8 mouse cellular contexts compared by ENCODE assay signal in genomic region chr2:27043461-27043860, GRCm38 (mm10). TPM values are rescaled to one million over a fixed set of nuclear protein-coding genes. Genes with fewer than 3 reads are reported as not detected.
DNase-seq lines count a peak whose midpoint lies in the region; ATAC-seq and TF ChIP-seq lines count a peak whose summit lies in the region.

No protein-coding gene starts in this region.

- TF ChIP-seq POLR2A in brain, embryonic 14.5 days (IDR thresholded peaks at IDR 0.05; ENCODE audit: borderline replicate concordance, extremely low read depth, insufficient read depth, insufficient read length, poor library complexity, severe bottlenecking): no peak

- H3K4me1 ChIP-seq in forebrain, embryonic 13.5 days: no peaks in the 10 kb centered on the region
- no peaks in the 10 kb centered on the region for H3K4me1 ChIP-seq in heart, postnatal 0 days (ENCODE audit: control insufficient read depth, insufficient read depth)
- H3K4me1 ChIP-seq in liver, embryonic 14.5 days (replicated peaks; ENCODE audit: control insufficient read depth in 2 of 2, insufficient read depth in 2 of 2, low read length in 1 of 2): peaks cover 0 to 9% of the 10 kb centered on the region in 2 experiments; a peak in 2 of 4 replicates

- no peak overlapping the region for H3K4me3 ChIP-seq in forebrain, embryonic 13.5 days
- H3K4me3 ChIP-seq in heart, postnatal 0 days (ENCODE audit: low read depth, low read length): no peak overlapping the region
- H3K4me3 ChIP-seq in liver, embryonic 14.5 days (ENCODE audit: insufficient read depth in 1 of 2, low read depth in 2 of 2, low read length in 2 of 2): no peak overlapping the region

- no peaks in the 10 kb centered on the region for H3K9me3 ChIP-seq in forebrain, embryonic 13.5 days (replicated peaks)
- H3K9me3 ChIP-seq in heart, postnatal 0 days (replicated peaks; ENCODE audit: control insufficient read depth, low read length): no peaks in the 10 kb centered on the region
- H3K9me3 ChIP-seq in liver, embryonic 14.5 days (ENCODE audit: control insufficient read depth, low read length): no peaks in the 10 kb centered on the region

- H3K36me3 ChIP-seq in forebrain, embryonic 13.5 days (ENCODE audit: poor library complexity, severe bottlenecking): no peaks in the 10 kb centered on the region
- H3K36me3 ChIP-seq in heart, postnatal 0 days (replicated peaks; ENCODE audit: control insufficient read depth, insufficient read depth, low read length): no peaks in the 10 kb centered on the region
- no peaks in the 10 kb centered on the region for H3K36me3 ChIP-seq in liver, embryonic 14.5 days (replicated peaks; ENCODE audit: control insufficient read depth, insufficient read depth, low read depth)

- H3K4me2 ChIP-seq in forebrain, embryonic 13.5 days: no peak overlapping the region
- no peak overlapping the region for H3K4me2 ChIP-seq in heart, postnatal 0 days (ENCODE audit: low read depth, low read length)
- no peak overlapping the region for H3K4me2 ChIP-seq in liver, embryonic 14.5 days (ENCODE audit: low read depth)

- WGBS in forebrain, embryonic 13.5 days: 19% methylated on average over 3 of the region's 3 CpGs
- 11% methylated on average over 3 of the region's 3 CpGs for WGBS in heart, postnatal 0 days
- 22% methylated on average over 3 of the region's 3 CpGs for WGBS in liver, embryonic 14.5 days (ENCODE audit: insufficient replicate concordance)

- no peak overlapping the region for H3K9ac ChIP-seq in forebrain, embryonic 13.5 days
- no peak overlapping the region for H3K9ac ChIP-seq in heart, postnatal 0 days (replicated peaks; ENCODE audit: low read depth, low read length)
- H3K9ac ChIP-seq in liver, embryonic 14.5 days (replicated peaks): no peak overlapping the region

- DNase-seq in A20 (ENCODE audit: low read depth, low spot score): peak; percentile 75
- DNase-seq in brain, embryonic 14.5 days (ENCODE audit: low read depth): peak; percentile 89
- peak; percentile 81 for DNase-seq in heart, postnatal 0 days (ENCODE audit: low spot score)
- peak; percentile 90 to 94 for DNase-seq in kidney, postnatal 36 days
- DNase-seq in liver, embryonic 14.5 days (ENCODE audit: low read depth in 3 of 3, low spot score in 3 of 3): peak in 1 of 3 experiments; percentile 35
- peak; percentile 95 for DNase-seq in testis, postnatal 10 days (ENCODE audit: low spot score)

- no peak for TF ChIP-seq EP300 in heart, postnatal 0 days (IDR thresholded peaks at IDR 0.05; ENCODE audit: low read depth)
- no peak for TF ChIP-seq EP300 in liver, embryonic 14.5 days (IDR thresholded peaks at IDR 0.05; ENCODE audit: low read depth)

- ATAC-seq in forebrain, embryonic 13.5 days: peak; percentile 90
- peak; percentile 84 for ATAC-seq in heart, postnatal 0 days (ENCODE audit: insufficient read depth, low read depth)
- peak; percentile 50; the same call in 1 of the 2 replicates for ATAC-seq in liver, embryonic 14.5 days (ENCODE audit: insufficient read depth)
- 0 out of 2 replicates have a peak, but pooled peaks have one; percentile 21 for ATAC-seq in neutrophil, adult 5-6 weeks (ENCODE audit: extremely low read depth, insufficient number of reproducible peaks, low FRiP score, poor library complexity, severe bottlenecking)

- no peaks in the 10 kb centered on the region for H3K27me3 ChIP-seq in forebrain, embryonic 13.5 days
- H3K27me3 ChIP-seq in heart, postnatal 0 days (ENCODE audit: control insufficient read depth, insufficient read depth, low read length): no peaks in the 10 kb centered on the region
- H3K27me3 ChIP-seq in liver, embryonic 14.5 days (ENCODE audit: control insufficient read depth, insufficient read depth, low read length): no peaks in the 10 kb centered on the region

- peak; percentile 92 for TF ChIP-seq CTCF in brain, embryonic 14.5 days (IDR thresholded peaks at IDR 0.05; ENCODE audit: borderline replicate concordance, extremely low read depth, insufficient read depth, insufficient read length)
- peak; percentile 95 for TF ChIP-seq CTCF in heart, postnatal 0 days (IDR thresholded peaks at IDR 0.05; ENCODE audit: low read depth)
- TF ChIP-seq CTCF in liver, embryonic 14.5 days (IDR thresholded peaks at IDR 0.05; ENCODE audit: low read depth): peak; percentile 85

- no peak overlapping the region for H3K27ac ChIP-seq in forebrain, embryonic 13.5 days
- no peak overlapping the region for H3K27ac ChIP-seq in heart, postnatal 0 days (ENCODE audit: low read depth)
- no peak overlapping the region for H3K27ac ChIP-seq in liver, embryonic 14.5 days

RNA-seq across cellular contexts. Expression of gene Slc2a6, which starts 15.7 kb away (rescaled TPM):
- 7.2 and 8.2 TPM in 2 replicates for polyA plus RNA-seq in brain, embryonic 14.5 days (2012; rRNA removed)
- polyA plus RNA-seq in forebrain, embryonic 13.5 days (2015; fragmentation: Nextera tagmentation; extraction: Ambion mirVana): 2.0 and 2.6 TPM in 2 replicates
- 0.66 and 0.80 TPM in 2 replicates for total RNA-seq in heart, postnatal 0 days (2014; rRNA removed; ENCODE audit: low replicate concordance)
- polyA plus RNA-seq in heart, postnatal 0 days (2015; fragmentation: Nextera tagmentation; extraction: Ambion mirVana): 0.10 and 0.14 TPM in 2 replicates
- 0.12 and 0.17 TPM in 2 replicates for polyA plus RNA-seq in liver, embryonic 14.5 days (2012; rRNA removed)
- polyA plus RNA-seq in liver, embryonic 14.5 days (2014; fragmentation: Nextera tagmentation; extraction: Ambion mirVana): 0.20 TPM in 1 of 2 replicates, not detected in the other
- total RNA-seq in neutrophil, adult 5-6 weeks (2017): 82.6 and 87.3 TPM in 2 replicates

RNA-seq across cellular contexts. Expression of gene Mymk, which starts 28.5 kb away (rescaled TPM):
- 0.26 and 0.73 TPM in 2 replicates for polyA plus RNA-seq in brain, embryonic 14.5 days (2012; rRNA removed)
- not detected in 2 replicates for polyA plus RNA-seq in forebrain, embryonic 13.5 days (2015; fragmentation: Nextera tagmentation; extraction: Ambion mirVana)
- total RNA-seq in heart, postnatal 0 days (2014; rRNA removed; ENCODE audit: low replicate concordance): not detected in 2 replicates
- 0.08 and 0.10 TPM in 2 replicates for polyA plus RNA-seq in heart, postnatal 0 days (2015; fragmentation: Nextera tagmentation; extraction: Ambion mirVana)
- polyA plus RNA-seq in liver, embryonic 14.5 days (2012; rRNA removed): 0.03 TPM in 1 of 2 replicates, not detected in the other
- polyA plus RNA-seq in liver, embryonic 14.5 days (2014; fragmentation: Nextera tagmentation; extraction: Ambion mirVana): not detected in 2 replicates
- not detected in 2 replicates for total RNA-seq in neutrophil, adult 5-6 weeks (2017)

RNA-seq across cellular contexts. Expression of gene Cacfd1, which starts 33.7 kb away (rescaled TPM):
- polyA plus RNA-seq in brain, embryonic 14.5 days (2012; rRNA removed): 95.9 and 110 TPM in 2 replicates
- polyA plus RNA-seq in forebrain, embryonic 13.5 days (2015; fragmentation: Nextera tagmentation; extraction: Ambion mirVana): 115 and 125 TPM in 2 replicates
- total RNA-seq in heart, postnatal 0 days (2014; rRNA removed; ENCODE audit: low replicate concordance): 11.9 and 26.6 TPM in 2 replicates
- 34.6 and 37.3 TPM in 2 replicates for polyA plus RNA-seq in heart, postnatal 0 days (2015; fragmentation: Nextera tagmentation; extraction: Ambion mirVana)
- polyA plus RNA-seq in liver, embryonic 14.5 days (2012; rRNA removed): 11.0 and 11.8 TPM in 2 replicates
- 8.8 TPM in 2 replicates for polyA plus RNA-seq in liver, embryonic 14.5 days (2014; fragmentation: Nextera tagmentation; extraction: Ambion mirVana)
- total RNA-seq in neutrophil, adult 5-6 weeks (2017): 16.9 and 22.8 TPM in 2 replicates

RNA-seq across cellular contexts. Expression of gene Adamtsl2, which starts 35.7 kb away (rescaled TPM):
- polyA plus RNA-seq in brain, embryonic 14.5 days (2012; rRNA removed): 12.1 and 14.3 TPM in 2 replicates
- polyA plus RNA-seq in forebrain, embryonic 13.5 days (2015; fragmentation: Nextera tagmentation; extraction: Ambion mirVana): 5.7 and 7.6 TPM in 2 replicates
- 17.7 and 21.9 TPM in 2 replicates for total RNA-seq in heart, postnatal 0 days (2014; rRNA removed; ENCODE audit: low replicate concordance)
- 7.2 and 7.7 TPM in 2 replicates for polyA plus RNA-seq in heart, postnatal 0 days (2015; fragmentation: Nextera tagmentation; extraction: Ambion mirVana)
- 0.31 and 0.47 TPM in 2 replicates for polyA plus RNA-seq in liver, embryonic 14.5 days (2012; rRNA removed)
- polyA plus RNA-seq in liver, embryonic 14.5 days (2014; fragmentation: Nextera tagmentation; extraction: Ambion mirVana): 0.25 and 0.53 TPM in 2 replicates
- not detected in 2 replicates for total RNA-seq in neutrophil, adult 5-6 weeks (2017)

Comparison
In these comparisons a context has a peak if more than half of its experiments do, and no peak if none do; other contexts are left out.
1. ATAC-seq: peak in every context shown above with its lines; median percentile 90 in forebrain, embryonic 13.5 days; 84 in heart, postnatal 0 days; 50 in liver, embryonic 14.5 days; 21 in neutrophil, adult 5-6 weeks.